Mouse (Mus musculus) kidney, postnatal 0 days (tissue): ENCODE measurements around the gene Gramd4. TPM values are rescaled to one million over a fixed set of nuclear protein-coding genes. Genes with fewer than 3 reads are reported as not detected.

ENCODE experiments used
- ATAC-seq: fragments of 200-750 bp; cut with Nextera tagmentation; replicated peaks from 2 replicates; pipeline ENCODE4 v1.8.0; 2017; ENCODE audit warnings: low read depth, moderate number of reproducible peaks, moderate TSS enrichment, moderate library complexity; ENCODE audit not compliant: low FRiP score
- DNase-seq: peaks from one replicate; pipeline ENCODE4 v3.0.0-alpha.2; 2016; ENCODE audit warnings: low spot score
- H3K27ac ChIP-seq: fragments of 300-500 bp; sonication (generic); 2 replicates; pipeline ENCODE4 v1.5.1; 2014; ENCODE audit warnings: mild to moderate bottlenecking
- H3K27me3 ChIP-seq: fragments of 300-500 bp; sonication (generic); 2 replicates; pipeline ENCODE4 v1.6.1; 2014; ENCODE audit warnings: low read length, mixed read lengths; ENCODE audit not compliant: insufficient read depth
- H3K36me3 ChIP-seq: fragments of 300-500 bp; sonication (generic); 2 replicates; pipeline ENCODE4 v1.6.1; 2014; ENCODE audit warnings: low read length, mixed read lengths; ENCODE audit not compliant: insufficient read depth
- H3K4me1 ChIP-seq: fragments of 300-500 bp; sonication (generic); replicated peaks from 2 replicates; pipeline ENCODE4 v1.6.1; 2014; ENCODE audit warnings: antibody characterized with exemption, low read length, mixed read lengths; ENCODE audit not compliant: insufficient read depth
- H3K4me2 ChIP-seq: fragments of 300-500 bp; sonication (generic); 2 replicates; pipeline ENCODE4 v1.6.1; 2014; ENCODE audit warnings: mild to moderate bottlenecking, low read length, moderate library complexity, mixed read lengths
- H3K4me3 ChIP-seq: fragments of 300-500 bp; sonication (generic); replicated peaks from 2 replicates; pipeline ENCODE4 v1.5.1; 2014; ENCODE audit warnings: low read depth, low read length
- H3K9ac ChIP-seq: fragments of 300-500 bp; sonication (generic); 2 replicates; pipeline ENCODE4 v1.6.1; 2014; ENCODE audit warnings: low read depth, low read length
- H3K9me3 ChIP-seq: fragments of 300-500 bp; sonication (generic); replicated peaks from 2 replicates; pipeline ENCODE4 v1.6.1; 2016; ENCODE audit warnings: low read length, inconsistent platforms, mixed read lengths
- CTCF ChIP-seq: IDR thresholded peaks from 2 replicates; pipeline ENCODE4 v1.5.1; 2016; ENCODE audit warnings: antibody characterized with exemption, low read depth, mild to moderate bottlenecking, moderate library complexity
- WGBS: fragments of 180-500 bp; shearing (Covaris S2); extraction: QIAGEN DNeasy Blood & Tissue Kit; methylation state at CpG from one replicate; pipeline ENCODE4 v1.1.7; 2014; 5-methylcytosine and 5-hydroxymethylcytosine counted together
- polyA plus RNA-seq: library from polyadenylated mRNA; unstranded; fragments of >200 nt; fragmentation: Nextera tagmentation; extraction: Ambion mirVana; gene quantifications from 2 replicates; pipeline ENCODE4 v1.2.1, GENCODE M21; 2015

Gramd4 gene
- polyA plus RNA-seq, 1 experiment from 2014 or later = 13.3 TPM

DNA sequence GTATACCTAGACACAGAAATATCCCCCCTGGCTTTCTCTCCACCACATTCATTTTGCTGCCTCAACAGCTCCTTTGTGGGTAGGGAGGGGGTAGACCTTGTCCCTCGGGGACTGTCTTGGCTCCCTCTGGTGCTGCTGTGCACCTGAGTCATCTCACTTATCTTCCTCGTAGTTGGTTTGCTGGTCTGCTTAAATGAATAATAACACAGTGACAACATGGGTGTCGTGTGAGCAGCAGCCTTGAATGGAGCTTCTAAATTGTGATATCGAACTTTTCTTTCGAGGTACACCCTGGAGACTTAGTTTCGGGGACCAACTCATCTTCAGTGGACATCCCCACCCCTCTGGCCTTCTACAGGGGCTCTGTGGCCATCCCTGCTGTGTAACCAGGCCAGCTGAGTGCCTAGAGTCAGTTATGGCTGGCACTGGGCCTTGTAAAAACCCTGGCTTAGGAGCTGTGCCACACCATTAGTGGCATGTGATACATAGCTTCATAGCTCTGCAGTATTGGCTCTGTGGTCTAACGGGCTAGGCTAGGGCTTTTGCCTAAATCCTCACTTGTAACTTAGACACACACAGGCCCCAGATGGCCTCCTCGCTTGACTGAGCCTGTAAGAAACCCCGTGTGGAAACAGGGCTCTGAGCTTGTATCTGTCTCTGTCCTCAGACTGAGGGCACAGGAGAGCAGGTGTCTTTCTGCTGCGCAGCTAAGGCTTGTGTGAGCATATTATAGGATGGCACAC is 53.0 kb downstream of the Gramd4 start:
- ATAC-seq (no peak), DNase-seq (no peak)
- H3K9ac ChIP-seq = no peak overlapping the region
- no peak overlapping the region for H3K4me2 ChIP-seq
- no peaks in the 10 kb centered on the region for H3K9me3 ChIP-seq
- no peak for TF ChIP-seq CTCF
- H3K27ac ChIP-seq = no peak overlapping the region
- H3K4me3 ChIP-seq = no peak overlapping the region
- WGBS = 78% methylated on average over 10 of the region's 10 CpGs
- no peaks in the 10 kb centered on the region for H3K27me3 ChIP-seq
- H3K4me1 ChIP-seq = peaks cover 14% of the 10 kb centered on the region
- no peaks in the 10 kb centered on the region for H3K36me3 ChIP-seq

DNA sequence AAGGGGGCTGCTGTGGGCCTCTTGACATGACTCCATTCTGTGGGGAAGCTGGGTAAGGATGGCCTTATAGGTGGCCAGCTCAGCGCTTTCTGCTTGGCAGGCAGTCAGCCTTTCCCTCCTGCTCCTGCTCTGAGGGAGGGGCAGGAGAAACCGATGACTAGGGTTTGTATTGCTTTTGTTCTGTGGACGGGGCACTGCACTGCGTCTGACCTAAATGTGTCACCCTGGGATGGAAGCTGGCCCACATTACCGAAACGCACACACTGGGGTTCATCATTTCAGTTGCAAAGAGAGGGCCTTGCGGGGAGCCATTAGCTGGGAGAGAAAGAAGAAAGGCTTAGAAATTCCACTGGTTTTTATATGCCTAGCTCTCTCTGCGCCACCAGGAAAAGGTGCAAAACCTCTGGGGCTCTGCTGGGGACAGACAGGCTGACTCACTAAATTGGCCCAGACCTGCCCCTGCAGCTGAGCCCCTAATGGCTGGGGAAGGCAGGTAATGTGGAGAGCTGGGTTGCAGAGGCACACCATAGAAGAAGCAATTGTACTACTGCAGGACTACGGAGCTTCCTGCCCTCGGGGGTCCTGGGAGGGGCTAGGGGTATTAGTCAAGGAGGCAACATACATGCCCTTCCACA is 55.3 kb downstream of the Gramd4 start:
- no peaks in the 10 kb centered on the region for H3K27me3 ChIP-seq
- WGBS = 28% methylated on average over 10 of the region's 10 CpGs
- H3K9ac ChIP-seq = 0 out of 2 replicates have a peak overlapping the region, but pooled peaks have one; percentile 14
- H3K27ac ChIP-seq = peak overlapping the region; percentile 15; the same call in 1 of the 2 replicates
- peaks cover 15% of the 10 kb centered on the region for H3K4me1 ChIP-seq
- no peak for ATAC-seq
- no peak overlapping the region; the same call in 1 of the 2 replicates for H3K4me2 ChIP-seq
- H3K36me3 ChIP-seq = no peaks in the 10 kb centered on the region
- TF ChIP-seq CTCF = no peak
- no peak overlapping the region for H3K4me3 ChIP-seq
- DNase-seq = no peak
- no peaks in the 10 kb centered on the region for H3K9me3 ChIP-seq

DNA sequence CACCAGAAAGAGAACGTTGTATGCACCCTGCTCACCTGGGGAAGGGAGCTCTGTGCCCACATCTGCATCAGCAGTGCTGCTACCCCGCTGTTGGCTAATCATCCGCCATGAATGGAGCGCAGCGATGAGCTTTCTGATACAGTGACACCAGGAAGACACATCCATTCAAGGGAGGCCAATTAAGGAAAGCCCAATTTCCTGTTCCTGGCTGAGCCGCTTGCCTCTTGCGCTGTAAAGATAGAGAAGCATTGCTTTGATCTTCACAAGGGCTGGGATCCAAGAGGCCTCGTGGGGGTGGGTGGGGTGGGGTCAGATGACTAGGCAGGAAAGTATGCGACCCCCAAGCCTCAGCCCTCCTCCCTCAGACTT is 55.8 kb downstream of the Gramd4 start:
- peak; percentile 64 for DNase-seq
- ATAC-seq = no peak
- no peaks in the 10 kb centered on the region for H3K27me3 ChIP-seq
- H3K27ac ChIP-seq = no peak overlapping the region
- H3K4me2 ChIP-seq = no peak overlapping the region; the same call in 1 of the 2 replicates
- H3K36me3 ChIP-seq = no peaks in the 10 kb centered on the region
- no peaks in the 10 kb centered on the region for H3K9me3 ChIP-seq
- no peak for TF ChIP-seq CTCF
- 0 out of 2 replicates have a peak overlapping the region, but pooled peaks have one; percentile 14 for H3K9ac ChIP-seq
- WGBS = 16% methylated on average over 9 of the region's 9 CpGs
- no peak overlapping the region for H3K4me3 ChIP-seq
- peaks cover 18% of the 10 kb centered on the region for H3K4me1 ChIP-seq

DNA sequence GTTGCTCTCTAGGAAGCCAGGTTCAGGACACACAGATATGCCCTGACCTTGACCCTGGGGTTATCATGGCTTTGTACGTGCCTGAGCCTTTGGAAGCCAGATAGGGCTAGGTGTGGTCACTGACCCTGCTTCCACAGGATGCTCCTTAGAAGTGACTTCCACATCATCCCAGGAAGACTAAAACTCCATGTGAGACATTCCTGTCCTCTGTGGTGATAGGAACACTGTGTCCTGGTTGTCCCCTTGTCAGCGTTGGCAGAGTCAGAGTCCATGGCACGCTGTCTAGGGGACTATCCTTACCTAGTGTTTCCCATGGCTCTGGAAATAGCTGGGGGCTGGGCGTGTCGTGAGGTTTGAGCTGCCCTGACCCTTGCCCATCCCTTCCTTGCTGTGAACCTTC is 58.9 kb downstream of the Gramd4 start:
- H3K36me3 ChIP-seq = peaks cover 9% of the 10 kb centered on the region
- ATAC-seq (0 out of 2 replicates have a peak, but pooled peaks have one; percentile 47), DNase-seq (no peak)
- H3K9me3 ChIP-seq = no peaks in the 10 kb centered on the region
- peaks cover 11% of the 10 kb centered on the region for H3K4me1 ChIP-seq
- no peak for TF ChIP-seq CTCF
- no peak overlapping the region for H3K4me2 ChIP-seq
- no peak overlapping the region for H3K27ac ChIP-seq
- no peak overlapping the region for H3K4me3 ChIP-seq
- 63% methylated on average over 5 of the region's 5 CpGs for WGBS
- H3K9ac ChIP-seq = no peak overlapping the region
- no peaks in the 10 kb centered on the region for H3K27me3 ChIP-seq

DNA sequence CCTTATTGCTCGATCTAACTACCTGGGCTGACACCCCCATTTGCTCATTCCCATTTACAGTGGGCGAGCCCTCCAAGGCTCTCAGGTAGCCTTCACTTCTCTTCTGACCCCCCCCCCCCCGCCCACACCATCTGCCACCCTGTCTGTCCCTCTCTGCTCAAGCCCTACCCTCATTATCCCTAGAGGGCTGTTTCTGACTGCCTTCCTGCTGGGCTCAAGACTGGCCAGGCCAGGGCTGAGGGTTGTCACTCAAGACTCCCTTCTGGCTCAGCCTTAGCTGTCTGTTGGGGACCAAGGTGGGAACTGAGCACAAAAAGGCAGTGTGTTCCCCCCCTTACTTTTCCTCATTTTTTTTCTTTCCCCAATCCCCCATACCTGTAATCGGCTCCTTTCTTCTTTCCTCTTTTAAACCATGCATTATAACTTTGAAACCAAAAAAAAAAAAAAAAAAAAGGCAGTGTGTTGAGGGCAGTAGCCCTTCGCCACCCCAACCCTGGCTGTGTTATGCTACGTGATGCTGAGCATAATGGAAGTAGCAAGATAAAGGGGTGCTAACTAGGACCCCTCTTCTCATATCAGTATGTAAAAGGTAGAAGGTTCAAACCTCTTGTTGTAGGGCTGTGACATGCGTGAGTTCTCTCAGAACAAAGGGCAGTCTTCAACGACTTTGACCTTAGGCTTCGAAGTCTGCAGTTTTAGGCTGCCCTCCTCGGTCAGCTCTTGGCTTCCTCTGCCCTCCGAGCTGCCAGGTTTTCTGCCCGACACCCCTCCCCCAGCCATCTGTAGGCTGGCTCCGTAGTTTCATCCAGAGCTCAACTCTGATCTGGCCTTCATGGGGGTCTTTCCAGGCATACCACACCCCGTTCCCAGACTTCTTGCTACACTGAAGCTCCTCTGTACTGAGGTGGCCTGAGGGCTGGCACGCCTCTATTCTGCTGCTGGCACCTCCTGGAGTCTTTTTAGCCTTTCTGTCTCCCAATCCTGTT is 59.9 kb downstream of the Gramd4 start:
- Histone ChIP-seq H3K4me3 (no peak overlapping the region), H3K4me1 (peaks cover 11% of the 10 kb centered on the region), H3K27ac (no peak overlapping the region), H3K36me3 (peaks cover 9% of the 10 kb centered on the region), H3K27me3 (no peaks in the 10 kb centered on the region), H3K4me2 (no peak overlapping the region), H3K9ac (no peak overlapping the region), H3K9me3 (no peaks in the 10 kb centered on the region)
- ATAC-seq (no peak), DNase-seq (no peak)
- no peak for TF ChIP-seq CTCF
- WGBS = 62% methylated on average over 15 of the region's 15 CpGs

DNA sequence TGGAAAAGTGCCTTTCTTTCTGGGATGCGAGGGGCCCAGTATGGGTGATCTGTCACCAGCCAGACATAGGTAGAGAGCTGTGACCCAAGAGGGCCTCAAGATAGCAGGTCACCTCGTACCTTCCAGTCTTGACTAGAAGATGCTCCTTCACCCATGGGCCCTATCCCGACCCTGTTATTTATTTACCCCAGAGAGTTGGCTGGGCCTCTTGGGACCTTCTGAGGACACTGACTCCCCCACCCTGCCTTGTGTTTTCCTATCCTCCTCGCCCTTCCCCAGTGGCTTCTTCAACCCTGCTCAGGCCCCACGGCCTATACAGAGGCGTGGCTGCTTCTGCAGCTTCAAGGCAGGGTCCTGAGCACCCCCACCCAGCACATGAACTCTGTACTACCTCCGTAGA is 61.7 kb downstream of the Gramd4 start:
- Histone ChIP-seq H3K9me3 (no peaks in the 10 kb centered on the region), H3K4me2 (no peak overlapping the region), H3K36me3 (peaks cover 16% of the 10 kb centered on the region), H3K4me1 (0 out of 2 replicates have a peak, but pooled peaks cover 4% of the 10 kb centered on the region), H3K4me3 (no peak overlapping the region), H3K27ac (no peak overlapping the region), H3K27me3 (no peaks in the 10 kb centered on the region), H3K9ac (no peak overlapping the region)
- no peak for DNase-seq
- ATAC-seq = no peak
- 72% methylated on average over 7 of the region's 7 CpGs for WGBS
- no peak for TF ChIP-seq CTCF
